Mouse (Mus musculus) brown adipose tissue, adult 24 weeks (tissue): ENCODE results near the gene Znrf1. TPM values are rescaled to one million over a fixed set of nuclear protein-coding genes. Genes with fewer than 3 reads are reported as not detected.

ENCODE experiments used
- H3K27ac ChIP-seq: fragments of 200-500 bp; replicated peaks from 2 replicates; pipeline ENCODE4 v1.5.1; 2012; ENCODE audit warnings: low read depth, mild to moderate bottlenecking, low read length
- H3K4me1 ChIP-seq: fragments of 200-500 bp; 2 replicates; pipeline ENCODE4 v1.6.1; 2012; ENCODE audit warnings: low read length, mixed read lengths; ENCODE audit not compliant: control insufficient read depth, insufficient read depth, insufficient read length
- H3K4me3 ChIP-seq: fragments of 200-500 bp; 2 replicates; pipeline ENCODE4 v1.5.1; 2012; ENCODE audit warnings: low read depth, mild to moderate bottlenecking, low read length, moderate library complexity; ENCODE audit not compliant: insufficient read depth
- polyA plus RNA-seq: library from polyadenylated mRNA; stranded (reverse); fragments of >200 nt; gene quantifications from 2 replicates; pipeline ENCODE4 v1.2.4, GENCODE M21; 2012; ENCODE audit not compliant: missing spikeins, insufficient read depth, insufficient read length

Gene Znrf1
- polyA plus RNA-seq, 1 experiment: 17.6 TPM

- Histone ChIP-seq H3K4me1 (peaks cover 25% of the 10 kb centered on the region), H3K27ac (no peak overlapping the region; the same call in 1 of the 2 replicates), H3K4me3 (no peak overlapping the region)
Observed at GRCm38 (mm10) chr8:111547144-111547543, 11.2 kb downstream of the Znrf1 start.

- no peak overlapping the region for H3K4me3 ChIP-seq
- H3K27ac ChIP-seq: peak overlapping the region; percentile 62
Observed at GRCm38 (mm10) chr8:111548201-111548600, 12.3 kb downstream of the Znrf1 start.

GRCm38 (mm10) chr8:111550002-111550870 is 14.3 kb downstream of the Znrf1 start:
- Histone ChIP-seq H3K4me3 (peak overlapping the region; percentile 24; the same call in 1 of the 2 replicates), H3K27ac (peak overlapping the region; percentile 98), H3K4me1 (peaks cover 21% of the 10 kb centered on the region)

More at GRCm38 (mm10) chr8:111548201-111548600, 12.3 kb downstream of the Znrf1 start:
- peaks cover 21% of the 10 kb centered on the region for H3K4me1 ChIP-seq

- Histone ChIP-seq H3K4me3 (no peak overlapping the region), H3K27ac (peak overlapping the region; percentile 86), H3K4me1 (peaks cover 23% of the 10 kb centered on the region)
Observed at GRCm38 (mm10) chr8:111551511-111552130, 15.7 kb downstream of the Znrf1 start.

- Histone ChIP-seq H3K4me1 (peaks cover 35% of the 10 kb centered on the region), H3K27ac (peak overlapping the region; percentile 20; the same call in 1 of the 2 replicates), H3K4me3 (no peak overlapping the region)
Observed at GRCm38 (mm10) chr8:111561824-111562223, 25.9 kb downstream of the Znrf1 start.

GRCm38 (mm10) chr8:111562274-111562803 is 26.4 kb downstream of the Znrf1 start:
- H3K4me1 ChIP-seq: peaks cover 34% of the 10 kb centered on the region

GRCm38 (mm10) chr8:111563075-111563474 is 27.2 kb downstream of the Znrf1 start:
- Histone ChIP-seq H3K4me1 (peaks cover 30% of the 10 kb centered on the region), H3K4me3 (no peak overlapping the region), H3K27ac (no peak overlapping the region)

More at GRCm38 (mm10) chr8:111562274-111562803, 26.4 kb downstream of the Znrf1 start:
- Histone ChIP-seq H3K4me3 (no peak overlapping the region), H3K27ac (peak overlapping the region; percentile 68)

- H3K4me1 ChIP-seq: peaks cover 31% of the 10 kb centered on the region
- H3K4me3 ChIP-seq: no peak overlapping the region
- H3K27ac ChIP-seq: no peak overlapping the region; the same call in 1 of the 2 replicates
Observed at GRCm38 (mm10) chr8:111563687-111564086, 27.8 kb downstream of the Znrf1 start.

GRCm38 (mm10) chr8:111564093-111564492 is 28.2 kb downstream of the Znrf1 start:
- no peak overlapping the region for H3K4me3 ChIP-seq
- peaks cover 28% of the 10 kb centered on the region for H3K4me1 ChIP-seq
- H3K27ac ChIP-seq: no peak overlapping the region

- H3K4me1 ChIP-seq: peaks cover 23% of the 10 kb centered on the region
- no peak overlapping the region for H3K4me3 ChIP-seq
- H3K27ac ChIP-seq: no peak overlapping the region
Observed at GRCm38 (mm10) chr8:111565784-111566191, 29.9 kb downstream of the Znrf1 start.

GRCm38 (mm10) chr8:111566326-111566725 is 30.4 kb downstream of the Znrf1 start:
- Histone ChIP-seq H3K4me1 (peaks cover 23% of the 10 kb centered on the region), H3K4me3 (no peak overlapping the region), H3K27ac (no peak overlapping the region)

GRCm38 (mm10) chr8:111567571-111567970 is 31.7 kb downstream of the Znrf1 start:
- peaks cover 23% of the 10 kb centered on the region for H3K4me1 ChIP-seq
- H3K4me3 ChIP-seq: no peak overlapping the region
- no peak overlapping the region for H3K27ac ChIP-seq

GRCm38 (mm10) chr8:111568029-111568428 is 32.1 kb downstream of the Znrf1 start:
- H3K4me3 ChIP-seq: no peak overlapping the region
- no peak overlapping the region for H3K27ac ChIP-seq
- peaks cover 23% of the 10 kb centered on the region for H3K4me1 ChIP-seq

- peak overlapping the region; percentile 8; the same call in 1 of the 2 replicates for H3K27ac ChIP-seq
- no peak overlapping the region for H3K4me3 ChIP-seq
- peaks cover 20% of the 10 kb centered on the region for H3K4me1 ChIP-seq
Observed at GRCm38 (mm10) chr8:111569926-111570325, 34.0 kb downstream of the Znrf1 start.

GRCm38 (mm10) chr8:111570432-111570831 is 34.5 kb downstream of the Znrf1 start:
- H3K4me1 ChIP-seq: peaks cover 20% of the 10 kb centered on the region
- peak overlapping the region; percentile 8; the same call in 1 of the 2 replicates for H3K27ac ChIP-seq
- no peak overlapping the region for H3K4me3 ChIP-seq
